Mouse (Mus musculus) adrenal gland, adult (tissue): ENCODE measurements around the gene Tram1l1.

Experiments used
- DNase-seq, 2 experiments: peaks; one replicate each; pipeline ENCODE4 v3.0.0; 2022 to 2023; ENCODE audit warnings: low spot score in 1 of 2; ENCODE audit not compliant: inconsistent age in 2 of 2

The Tram1l1 gene

DNA sequence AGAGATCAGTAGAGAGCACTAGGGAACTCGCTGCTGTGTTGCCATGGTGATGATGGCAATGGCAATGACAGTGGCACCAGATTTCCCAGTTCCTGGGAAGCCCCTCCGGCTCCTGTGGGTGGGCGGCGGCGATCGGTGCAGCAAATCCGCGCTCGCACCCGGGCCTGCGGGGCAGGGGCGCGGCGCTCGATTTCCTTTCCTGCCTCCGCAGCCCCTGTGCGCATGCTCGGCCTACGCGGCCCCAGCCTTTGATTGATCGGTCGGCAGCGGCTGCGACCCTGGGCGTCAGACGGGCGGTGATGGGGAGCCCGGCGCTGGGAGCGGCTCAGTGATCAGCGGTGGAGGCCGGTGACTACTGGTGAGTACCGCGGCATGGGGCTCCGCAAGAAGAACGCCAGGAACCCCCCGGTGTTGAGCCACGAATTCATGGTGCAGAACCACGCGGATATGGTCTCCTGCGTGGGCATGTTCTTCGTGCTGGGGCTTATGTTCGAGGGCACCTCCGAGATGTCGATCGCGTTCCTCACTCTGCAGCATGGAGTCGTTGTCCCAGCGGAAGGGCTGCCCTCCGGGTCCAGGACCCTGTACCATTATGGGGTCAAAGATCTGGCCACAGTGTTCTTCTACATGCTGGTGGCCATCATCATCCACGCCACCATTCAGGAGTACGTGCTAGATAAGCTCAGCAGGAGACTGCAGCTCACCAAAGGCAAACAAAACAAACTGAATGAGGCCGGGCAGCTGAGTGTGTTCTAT, at the start of gene Tram1l1:
Gene Tram1l1, plus strand, starts transcription at position 35 of the 756 bp plus-strand sequence.
- DNase-seq, result peak; percentile 55 to 84

- no peak for DNase-seq
Measured at GRCm38 (mm10) chr3:124271229-124271628, 49.4 kb upstream of the Tram1l1 start.

DNA sequence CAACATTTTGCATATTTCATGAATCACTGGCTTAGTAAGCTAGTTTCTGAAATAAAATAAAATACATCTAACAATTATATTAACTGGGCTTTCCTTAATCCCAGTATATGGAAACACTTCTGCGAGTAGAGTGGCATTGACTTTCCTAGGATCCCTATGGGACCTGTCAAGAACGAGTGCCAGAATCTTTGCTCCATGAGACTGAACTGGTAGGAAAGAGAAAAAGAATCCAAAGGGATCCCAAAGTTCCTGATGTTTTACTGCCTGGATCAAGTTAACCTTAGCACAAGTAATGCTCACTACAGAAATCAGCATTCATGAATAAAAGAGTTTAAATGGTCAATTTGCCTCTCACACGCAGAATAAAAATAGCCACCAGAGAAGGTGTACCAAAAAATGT, 49.0 kb upstream of the Tram1l1 start:
- peak in 1 of 2 experiments; percentile 7 for DNase-seq

DNA sequence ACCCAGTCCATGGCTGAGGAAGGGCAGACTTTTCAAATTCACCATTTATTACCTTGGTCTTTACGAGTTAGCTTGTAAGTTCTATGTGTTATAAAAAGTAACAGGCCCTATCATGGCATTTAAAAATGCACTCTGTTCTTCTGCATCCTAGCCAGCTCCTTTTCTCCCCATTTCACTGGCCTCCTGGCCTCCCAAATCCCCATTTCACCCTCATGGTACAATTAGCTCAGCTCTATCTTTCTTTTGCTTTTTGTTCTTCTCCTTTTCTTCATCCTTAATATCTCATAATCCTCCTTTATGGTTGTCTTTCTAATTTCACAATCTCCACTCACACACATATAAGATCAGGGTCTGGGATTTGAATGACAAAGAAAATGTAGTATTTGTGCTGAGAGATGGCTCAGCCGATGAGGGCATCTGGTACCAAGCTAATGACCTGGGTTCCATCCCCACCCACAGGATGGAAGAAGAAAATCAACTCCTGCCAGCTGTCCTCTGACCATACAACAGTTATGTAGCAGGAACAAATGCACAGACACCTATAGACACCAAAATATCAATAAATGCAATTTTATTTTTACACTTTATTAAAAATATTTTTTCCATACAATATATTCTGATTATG, 48.1 kb upstream of the Tram1l1 start:
- peak in 1 of 2 experiments; percentile 10 for DNase-seq

DNA sequence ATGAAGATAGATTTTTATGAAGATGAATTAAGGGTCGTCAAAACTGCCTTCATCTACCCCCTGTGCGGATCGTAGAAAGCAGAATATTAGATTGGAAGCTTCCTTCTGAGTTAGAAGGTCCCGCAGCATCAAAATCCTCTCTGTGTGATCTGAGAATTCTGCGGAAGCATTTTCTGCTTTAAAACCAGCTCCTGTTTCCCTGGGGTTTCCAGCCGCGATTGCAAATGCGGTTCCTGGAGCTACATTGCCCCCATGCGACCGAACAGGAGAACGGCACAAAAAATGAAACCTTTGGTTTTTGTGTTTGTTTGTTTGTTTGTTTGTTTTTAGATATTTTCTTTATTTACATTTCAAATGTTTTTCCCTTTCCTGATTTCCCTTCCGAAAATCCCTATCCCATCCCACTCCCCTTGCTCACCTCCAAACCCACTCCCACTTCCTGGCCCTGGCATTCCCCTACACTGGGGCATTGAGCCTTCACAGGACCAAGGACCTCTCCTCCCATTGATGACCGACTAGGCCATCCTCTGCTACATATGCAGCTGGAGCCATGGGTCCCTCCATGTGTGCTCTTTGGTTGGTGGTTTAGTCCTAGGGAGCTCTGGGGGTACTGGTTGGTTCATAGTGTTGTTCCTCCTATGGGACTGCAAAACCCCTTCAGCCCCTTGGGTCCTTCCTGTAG, 45.6 kb upstream of the Tram1l1 start:
- peak; percentile 22 to 71 for DNase-seq

DNA sequence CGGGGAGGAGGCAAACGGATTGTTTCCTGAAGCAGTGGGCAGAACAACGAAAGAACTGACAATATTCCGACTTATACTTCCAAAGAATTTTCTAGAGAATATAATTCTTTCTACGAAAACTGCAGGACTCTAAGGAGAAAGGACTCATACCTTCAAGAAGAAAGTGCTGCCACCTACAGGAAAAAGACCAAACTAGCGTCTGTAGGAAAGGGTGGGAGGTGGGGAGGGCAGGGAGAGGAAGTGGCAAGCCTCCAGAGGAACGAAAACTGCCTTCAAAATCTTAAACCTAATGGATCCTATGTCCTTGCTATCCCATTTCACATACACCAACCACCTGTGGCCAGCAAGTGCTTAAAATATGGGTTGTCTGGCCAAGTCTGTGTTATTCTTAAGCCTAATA, 31.7 kb upstream of the Tram1l1 start:
- DNase-seq, result peak in 1 of 2 experiments; percentile 41

GRCm38 (mm10) chr3:124319254-124319653, 1.4 kb upstream of the Tram1l1 start:
- no peak for DNase-seq

GRCm38 (mm10) chr3:124320398-124320797, 257 bp upstream of the Tram1l1 start:
- DNase-seq, result no peak

DNA sequence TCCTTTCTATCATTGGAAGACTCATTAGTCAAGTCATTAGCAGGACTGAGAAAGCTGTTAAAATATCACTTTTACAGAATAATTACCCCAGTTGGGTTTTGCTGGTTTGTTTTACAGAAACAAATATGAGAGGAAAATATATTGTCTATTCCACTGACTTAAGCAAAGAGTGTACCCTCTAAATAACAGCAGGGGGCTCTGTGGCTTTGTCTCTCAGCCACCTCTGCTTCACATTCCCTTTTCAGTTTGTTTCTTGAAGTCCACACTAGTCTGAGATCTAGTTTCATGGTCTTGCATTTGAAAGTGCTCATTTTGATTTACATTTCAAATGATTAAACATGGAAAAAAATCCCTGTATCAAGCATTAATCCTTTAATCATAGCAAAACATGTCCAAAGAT, 25.8 kb downstream of the Tram1l1 start:
- DNase-seq, result no peak

- no peak for DNase-seq
Measured at GRCm38 (mm10) chr3:124357533-124357932, 36.9 kb downstream of the Tram1l1 start.

DNA sequence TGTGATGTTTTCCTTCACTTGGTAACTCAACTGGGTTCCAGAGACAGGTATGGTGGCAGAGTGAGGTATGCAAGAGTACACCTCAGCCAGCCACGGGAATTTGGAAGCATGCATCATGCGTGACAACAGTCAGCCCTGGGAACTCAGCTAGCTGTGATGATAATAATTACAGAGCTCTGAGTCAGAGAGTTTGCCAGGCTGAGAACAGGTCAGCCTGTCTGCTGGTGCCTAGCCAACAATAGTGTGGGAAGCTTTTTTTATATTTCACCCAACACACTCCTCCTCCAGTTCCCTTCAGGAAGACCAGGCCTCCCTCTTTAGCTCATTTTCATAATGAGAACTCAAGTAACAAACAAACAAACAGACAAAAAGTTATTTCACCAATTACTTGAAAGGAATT, 51.4 kb downstream of the Tram1l1 start:
- no peak for DNase-seq
